Mouse (Mus musculus) lung, postnatal 0 days (tissue): ENCODE data around the gene Sh3gl2.

ENCODE experiments used
- CTCF ChIP-seq: IDR thresholded peaks from 2 replicates; pipeline ENCODE4 v1.5.1; 2016; ENCODE audit warnings: antibody characterized with exemption, mild to moderate bottlenecking
- EP300 ChIP-seq: IDR thresholded peaks from 2 replicates; pipeline ENCODE4 v1.6.1; 2016; ENCODE audit warnings: antibody characterized with exemption, mild to moderate bottlenecking, control low read depth

GRCm38 (mm10) chr4:85319092-85319491, 114.2 kb downstream of the Sh3gl2 start:
- TF ChIP-seq CTCF, result no peak
- no peak for TF ChIP-seq EP300
